Mouse (Mus musculus) thymus, postnatal 4 days (tissue): ENCODE results near the gene Tubg2.

Experiments used
- DNase-seq: peaks from one replicate; pipeline ENCODE4 v3.0.0; 2021

Gene Tubg2

GRCm38 (mm10) chr11:101199555-101199954, 43.8 kb downstream of the Tubg2 start:
- DNase-seq = no peak

GRCm38 (mm10) chr11:101200986-101201385, 45.3 kb downstream of the Tubg2 start:
- peak; percentile 65 for DNase-seq
